Mouse (Mus musculus) embryo, embryonic 11.5 days (tissue): ENCODE results near the gene Acta2.
"Not testable (repeated sequence)": the region's sequence is repeated elsewhere in the genome, so short reads cannot be mapped to it uniquely, and the experiment has no call there.

Experiments used
- DNase-seq: peaks from one replicate; pipeline ENCODE4 v3.0.0-alpha.2; 2012; ENCODE audit warnings: low read depth, low spot score

The Acta2 gene

GRCm38 (mm10) chr19:34220732-34221380, 34.5 kb downstream of the Acta2 start:
- DNase-seq, result no peak

GRCm38 (mm10) chr19:34219260-34219968, 36.0 kb downstream of the Acta2 start:
- DNase-seq, result no peak

GRCm38 (mm10) chr19:34217761-34218160, 37.6 kb downstream of the Acta2 start:
- DNase-seq, result no peak

- no peak for DNase-seq
Observed at GRCm38 (mm10) chr19:34216956-34217355, 38.4 kb downstream of the Acta2 start.

GRCm38 (mm10) chr19:34214136-34214535, 41.3 kb downstream of the Acta2 start:
- DNase-seq, result no peak

GRCm38 (mm10) chr19:34213251-34213645, 42.1 kb downstream of the Acta2 start:
- no peak for DNase-seq

GRCm38 (mm10) chr19:34212489-34213250, 42.7 kb downstream of the Acta2 start:
- DNase-seq, result no peak

- no peak for DNase-seq
Observed at GRCm38 (mm10) chr19:34210841-34211240, 44.5 kb downstream of the Acta2 start.

- DNase-seq, result no peak
Observed at GRCm38 (mm10) chr19:34209930-34210581, 45.3 kb downstream of the Acta2 start.

- DNase-seq, result no peak
Observed at GRCm38 (mm10) chr19:34209031-34209430, 46.4 kb downstream of the Acta2 start.

GRCm38 (mm10) chr19:34206760-34207440, 48.5 kb downstream of the Acta2 start:
- DNase-seq, result no peak

GRCm38 (mm10) chr19:34206128-34206527, 49.3 kb downstream of the Acta2 start:
- not testable (repeated sequence) for DNase-seq

- DNase-seq, result no peak
Observed at GRCm38 (mm10) chr19:34202668-34203067, 52.7 kb downstream of the Acta2 start.

GRCm38 (mm10) chr19:34199488-34199887, 55.9 kb downstream of the Acta2 start:
- DNase-seq, result no peak

GRCm38 (mm10) chr19:34198901-34199300, 56.5 kb downstream of the Acta2 start:
- DNase-seq, result no peak

- DNase-seq, result no peak
Observed at GRCm38 (mm10) chr19:34198066-34198465, 57.3 kb downstream of the Acta2 start.

GRCm38 (mm10) chr19:34195031-34195430, 60.4 kb downstream of the Acta2 start:
- DNase-seq, result no peak

GRCm38 (mm10) chr19:34194132-34194745, 61.2 kb downstream of the Acta2 start:
- no peak for DNase-seq

- DNase-seq, result no peak
Observed at GRCm38 (mm10) chr19:34193683-34194082, 61.7 kb downstream of the Acta2 start.

GRCm38 (mm10) chr19:34193149-34193548, 62.2 kb downstream of the Acta2 start:
- no peak for DNase-seq
